Mouse (Mus musculus) layer of hippocampus, postnatal 36 days (tissue): ENCODE measurements around the gene Cenpm. TPM values are rescaled to one million over a fixed set of nuclear protein-coding genes. Genes with fewer than 3 reads are reported as not detected.

Experiments
- DNase-seq, 2 experiments: peaks; one replicate each; pipeline ENCODE4 v3.0.0; 2022
- microRNA-seq, 2 experiments: library from miRNA; unstranded; fragments of <30 nt; microRNA quantifications; one replicate each; pipeline ENCODE4 v1.2.0; 2021
- total RNA-seq, 2 experiments: library from RNA; stranded (reverse); gene quantifications; 2 replicates each; pipeline ENCODE4 v1.2.3; 2021

The Cenpm gene
- total RNA-seq, 2 experiments from 2014 or later, result 2.7 to 4.0 TPM

GRCm38 (mm10) chr15:82188481-82189240, 55.9 kb downstream of the Cenpm start:
- DNase-seq, result no peak

GRCm38 (mm10) chr15:82187924-82188323, 56.6 kb downstream of the Cenpm start:
- DNase-seq, result no peak

GRCm38 (mm10) chr15:82187401-82187800, 57.1 kb downstream of the Cenpm start:
- DNase-seq, result no peak

GRCm38 (mm10) chr15:82186931-82187330, 57.6 kb downstream of the Cenpm start:
- DNase-seq, result no peak

- DNase-seq, result no peak
These were observed 58.4 kb downstream of the Cenpm start for GRCm38 (mm10) chr15:82186131-82186530.

GRCm38 (mm10) chr15:82185062-82185783, 59.3 kb downstream of the Cenpm start:
- DNase-seq, result no peak

- no peak for DNase-seq
These were observed 59.9 kb downstream of the Cenpm start for GRCm38 (mm10) chr15:82184656-82185055.

GRCm38 (mm10) chr15:82184183-82184582, 60.4 kb downstream of the Cenpm start:
- no peak for DNase-seq

Small RNAs within 50 kb of the gene (microRNA-seq; reads per million reads assigned to microRNA genes)
- 16.1 to 24.8 reads per million in 2 experiments for gene Mir33

Other genes with a start within 250 kb of the Cenpm start
- gene Desi1, start 210.9 kb downstream of the Cenpm start, total RNA-seq, result 100 to 1,000 TPM; 111 to 116 TPM
- gene Snu13, start 197.2 kb downstream of the Cenpm start, total RNA-seq, result 100 to 1,000 TPM; 107 to 110 TPM
- not detected for gene 4930407I10Rik, start 185.6 kb downstream of the Cenpm start, total RNA-seq
- under 1 TPM; 0.17 to 0.30 TPM for gene Mei1, start 174.8 kb downstream of the Cenpm start, total RNA-seq
- gene Ccdc134, start 116.8 kb downstream of the Cenpm start, total RNA-seq, result 10 to 100 TPM; 11.5 to 15.3 TPM
- gene Srebf2, start 97.6 kb downstream of the Cenpm start, total RNA-seq, result 100 to 1,000 TPM; 156 to 167 TPM
- gene Shisa8, start 31.9 kb downstream of the Cenpm start, total RNA-seq, result under 1 TPM; 0.72 to 0.76 TPM
- gene Tnfrsf13c, start 20.4 kb downstream of the Cenpm start, total RNA-seq, result under 1 TPM; 0.30 to 0.62 TPM
- 100 to 1,000 TPM in 1 of 2 experiments, 10 to 100 TPM in 1; 98.3 to 115 TPM for gene 1500009C09Rik, start 7.6 kb upstream of the Cenpm start, total RNA-seq
- gene Sept3, start 30.1 kb upstream of the Cenpm start, total RNA-seq, result 100 to 1,000 TPM; 608 to 622 TPM
- gene Wbp2nl, start 54.2 kb upstream of the Cenpm start, total RNA-seq, result not detected
- 10 to 100 TPM; 32.8 to 38.9 TPM for gene Naga, start 94.2 kb upstream of the Cenpm start, total RNA-seq
- gene Pheta2, start 94.2 kb upstream of the Cenpm start, total RNA-seq, result under 1 TPM; 0.27 to 0.40 TPM
- gene Smdt1, start 94.2 kb upstream of the Cenpm start, total RNA-seq, result 100 to 1,000 TPM; 138 to 139 TPM
- 100 to 1,000 TPM; 203 to 209 TPM for gene Ndufa6, start 109.6 kb upstream of the Cenpm start, total RNA-seq
- 10 to 100 TPM; 40.9 to 47.4 TPM for gene Cyp2d22, start 135.5 kb upstream of the Cenpm start, total RNA-seq
- not detected for gene Cyp2d11, start 149.3 kb upstream of the Cenpm start, total RNA-seq
- gene Cyp2d10, start 162.4 kb upstream of the Cenpm start, total RNA-seq, result not detected
- gene Cyp2d9, start 188.7 kb upstream of the Cenpm start, total RNA-seq, result not detected